Mouse (Mus musculus) spleen, adult 12 weeks (tissue): ENCODE data around the gene Crybb3.

Source experiments
- DNase-seq: peaks from one replicate; pipeline ENCODE4 v3.0.0; 2022; ENCODE audit warnings: low spot score

Gene Crybb3

GRCm38 (mm10) chr5:113045511-113046273 lies 35.7 kb downstream of the Crybb3 start:
- no peak for DNase-seq

DNA sequence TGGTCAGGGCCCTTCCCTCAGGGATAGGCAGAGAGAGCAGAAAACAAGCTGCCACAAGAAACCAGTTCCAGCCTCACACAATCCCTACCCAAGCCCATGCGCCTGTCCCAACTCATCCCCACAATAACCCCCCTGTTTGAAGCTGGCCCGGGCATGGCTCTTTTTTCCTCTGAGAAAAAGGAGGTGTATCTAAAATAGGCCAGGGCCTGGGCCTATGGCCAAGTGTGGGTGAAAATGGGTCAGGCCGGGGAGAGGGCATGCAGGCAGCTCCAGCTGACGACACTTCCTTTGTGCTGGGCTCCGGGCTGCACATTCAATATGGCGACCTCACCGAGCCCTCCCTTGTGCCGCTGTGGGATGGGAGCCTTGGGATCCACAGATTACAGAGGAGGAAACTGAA lies 37.9 kb downstream of the Crybb3 start:
- DNase-seq, result no peak

- no peak for DNase-seq
Observed at GRCm38 (mm10) chr5:113041567-113042071, 39.8 kb downstream of the Crybb3 start.

GRCm38 (mm10) chr5:113040776-113041175 lies 40.6 kb downstream of the Crybb3 start:
- no peak for DNase-seq

GRCm38 (mm10) chr5:113038601-113039000 lies 42.8 kb downstream of the Crybb3 start:
- DNase-seq, result no peak

- no peak for DNase-seq
Observed at GRCm38 (mm10) chr5:113035094-113036047, 46.0 kb downstream of the Crybb3 start.

DNA sequence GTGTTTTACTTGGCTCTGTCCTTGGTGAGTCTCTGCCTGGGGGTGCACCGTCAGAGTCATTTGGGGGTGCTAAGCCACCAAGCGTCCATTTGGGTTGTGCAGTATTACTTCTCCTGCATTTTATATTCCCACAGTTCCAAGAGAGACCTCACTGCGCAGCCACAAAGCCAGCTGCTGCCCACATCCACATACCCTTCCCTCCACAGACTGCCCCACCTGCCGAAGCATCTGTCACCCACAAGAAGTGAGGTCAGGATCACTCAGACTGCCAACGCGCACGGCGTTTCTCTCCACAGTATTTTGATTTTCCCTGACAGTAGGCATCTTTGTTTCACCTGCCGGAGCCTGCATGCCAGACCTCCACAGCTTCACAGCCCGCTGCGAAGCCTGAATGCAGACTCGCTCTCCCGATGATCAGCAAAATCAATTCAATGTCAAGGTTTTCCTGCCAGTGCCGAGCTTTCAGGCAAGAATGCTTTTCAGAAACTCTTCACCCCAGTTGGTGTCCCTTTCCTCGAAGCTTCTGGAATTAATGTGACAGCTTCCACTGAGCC lies 50.1 kb downstream of the Crybb3 start:
- DNase-seq, result no peak

DNA sequence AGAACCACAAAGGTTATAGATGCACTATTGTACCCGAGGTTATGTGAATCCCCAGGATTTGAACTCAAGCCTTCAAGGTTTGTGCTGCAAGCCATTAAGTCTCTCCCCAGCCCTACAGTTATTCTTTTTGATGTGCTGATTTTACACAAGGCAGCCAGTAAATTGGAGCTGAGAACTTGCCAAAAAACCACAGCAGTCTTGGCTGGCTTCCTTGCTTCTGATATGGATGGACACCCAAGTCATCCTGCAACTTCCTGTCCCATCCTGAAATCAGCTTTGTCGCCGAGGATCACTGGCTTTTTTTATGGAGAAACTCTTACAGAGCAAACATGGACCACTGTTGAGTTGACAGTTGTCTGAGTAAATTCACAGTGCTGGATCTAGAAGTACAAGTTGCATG lies 51.3 kb downstream of the Crybb3 start:
- no peak for DNase-seq

- DNase-seq, result no peak
Observed at GRCm38 (mm10) chr5:113026706-113027105, 54.7 kb downstream of the Crybb3 start.
